Mouse (Mus musculus) ES-E14 (cell line): ENCODE results near the gene 9230112D13Rik. TPM values are rescaled to one million over a fixed set of nuclear protein-coding genes. Genes with fewer than 3 reads are reported as not detected.

Experiments
- DNase-seq: peaks from one replicate; pipeline ENCODE4 v3.0.0-alpha.2; 2013; ENCODE audit warnings: low read depth, low spot score
- H3K27ac ChIP-seq: 2 replicates; pipeline ENCODE4 v1.5.1; 2012; ENCODE audit warnings: low read depth, mild to moderate bottlenecking, low read length, moderate library complexity, mixed read lengths; ENCODE audit not compliant: poor library complexity, insufficient read depth, severe bottlenecking
- H3K36me3 ChIP-seq: 2 replicates; pipeline ENCODE4 v1.6.1; 2012; ENCODE audit warnings: mild to moderate bottlenecking, low read length, moderate library complexity, mixed read lengths; ENCODE audit not compliant: control insufficient read depth, poor library complexity, insufficient read depth, severe bottlenecking
- H3K4me1 ChIP-seq, 2 experiments: fragments of 150-350 bp in 1 of 2; sonication (generic) in 1 of 2; 2 replicates each; pipeline ENCODE4 v1.6.1; 2012; ENCODE audit warnings: low read length in 2 of 2, mild to moderate bottlenecking in 1 of 2, mixed read lengths in 1 of 2; ENCODE audit not compliant: control insufficient read depth in 2 of 2, insufficient read depth in 2 of 2, poor library complexity in 1 of 2
- H3K4me3 ChIP-seq, 2 experiments: fragments of 150-350 bp in 1 of 2; sonication (generic) in 1 of 2; 2 replicates each; pipeline ENCODE4 v1.5.1; 2012; ENCODE audit warnings: low read length in 2 of 2, low read depth in 1 of 2, mild to moderate bottlenecking in 1 of 2, mixed read lengths in 1 of 2; ENCODE audit not compliant: insufficient read depth in 1 of 2, poor library complexity in 1 of 2, severe bottlenecking in 1 of 2
- H3K9ac ChIP-seq: 2 replicates; pipeline ENCODE4 v1.6.1; 2012; ENCODE audit warnings: low read depth, mild to moderate bottlenecking, low read length, mixed read lengths; ENCODE audit not compliant: poor library complexity, insufficient read depth, severe bottlenecking
- H3K9me3 ChIP-seq: fragments of 150-350 bp; sonication (generic); 2 replicates; pipeline ENCODE4 v1.6.1; 2012; ENCODE audit warnings: low read depth, mild to moderate bottlenecking, low read length; ENCODE audit not compliant: control insufficient read depth, insufficient read depth
- CHD2 ChIP-seq: IDR thresholded peaks from 2 replicates; pipeline ENCODE4 v1.6.1; 2014; ENCODE audit warnings: mild to moderate bottlenecking, low read depth, low read length, inconsistent platforms
- HCFC1 ChIP-seq: IDR thresholded peaks from 2 replicates; pipeline ENCODE4 v1.6.1; 2012; ENCODE audit warnings: low read length, inconsistent platforms, borderline replicate concordance; ENCODE audit not compliant: insufficient read depth
- MAFK ChIP-seq: IDR thresholded peaks from 2 replicates; pipeline ENCODE4 v1.6.1; 2014; ENCODE audit warnings: mild to moderate bottlenecking, low read depth, low read length, inconsistent platforms; ENCODE audit not compliant: insufficient read depth
- ZC3H11A ChIP-seq: IDR thresholded peaks from 2 replicates; pipeline ENCODE4 v1.6.1; 2012; ENCODE audit warnings: low read depth, mild to moderate bottlenecking, inconsistent platforms, low read length, borderline replicate concordance
- ZNF384 ChIP-seq: IDR thresholded peaks from 2 replicates; pipeline ENCODE4 v1.6.1; 2012; ENCODE audit warnings: low read depth, low read length, inconsistent platforms
- in situ Hi-C, 2 experiments: fragments of 600-800 bp; cut with MboI; formaldehyde crosslinking; loops; one replicate each; pipeline ENCODE4 v1.15.1; 2025; ENCODE audit warnings: low sequenced_read_pairs in 2 of 2, inconsistent platforms in 1 of 2; ENCODE audit not compliant: unreplicated experiment in 2 of 2
- total RNA-seq: library from RNA; depleted of rRNA; stranded (reverse); fragments of 300-350 nt; gene quantifications from 2 replicates; pipeline ENCODE4 v1.2.3, GENCODE M21; 2012

The 9230112D13Rik gene
- total RNA-seq, 1 experiment, result not detected

DNA sequence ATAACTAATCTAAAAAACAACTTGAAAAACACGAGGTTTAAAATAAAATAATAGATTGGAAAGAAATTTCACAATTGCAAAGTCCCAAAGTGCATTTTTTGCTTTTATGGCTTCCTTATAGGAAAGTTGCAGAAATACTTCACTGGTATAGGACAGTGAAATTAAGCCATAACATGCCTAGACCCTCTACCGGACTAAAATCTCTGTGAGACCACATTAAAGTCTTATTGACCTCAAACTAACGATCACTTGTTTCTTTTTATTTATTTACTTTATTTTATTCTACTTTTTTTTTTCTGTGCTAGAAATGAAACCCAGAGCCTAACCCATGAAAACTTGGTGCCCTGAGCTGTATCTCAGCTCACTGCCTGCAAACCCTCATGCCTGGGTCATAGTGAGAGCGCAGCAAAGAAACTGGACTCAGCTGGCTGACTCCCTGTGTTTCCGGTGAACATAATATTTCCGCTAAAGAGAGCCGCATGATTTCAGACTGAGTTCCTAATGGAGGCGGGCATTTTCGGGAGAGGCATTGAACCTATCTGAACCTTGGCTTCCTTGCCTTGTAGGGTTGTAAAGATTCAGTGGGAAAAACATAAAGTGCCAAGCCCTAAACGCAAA is 5.5 kb downstream of the 9230112D13Rik start:
- Histone ChIP-seq H3K4me3 (no peak overlapping the region), H3K4me1 (peaks cover 2 to 3% of the 10 kb centered on the region in 2 experiments; a peak in 1 of 4 replicates), H3K9ac (no peak overlapping the region), H3K9me3 (no peaks in the 10 kb centered on the region), H3K36me3 (no peaks in the 10 kb centered on the region), H3K27ac (no peak overlapping the region)
- no peak for DNase-seq
- TF ChIP-seq ZNF384 (no peak), MAFK (no peak), ZC3H11A (no peak), HCFC1 (no peak), CHD2 (no peak)
- in situ Hi-C loops, result no loop called here

GRCm38 (mm10) chr14:34515860-34516259 is 6.7 kb downstream of the 9230112D13Rik start:
- Histone ChIP-seq H3K27ac (no peak overlapping the region), H3K4me1 (peaks cover 2% of the 10 kb centered on the region in 2 experiments; a peak in 1 of 4 replicates), H3K36me3 (no peaks in the 10 kb centered on the region), H3K9ac (no peak overlapping the region), H3K9me3 (no peaks in the 10 kb centered on the region), H3K4me3 (no peak overlapping the region)
- in situ Hi-C loops, result no loop called here
- TF ChIP-seq ZC3H11A, result no peak
- TF ChIP-seq CHD2, result no peak
- no peak for TF ChIP-seq ZNF384
- TF ChIP-seq MAFK, result no peak
- no peak for TF ChIP-seq HCFC1
- no peak for DNase-seq

- DNase-seq, result no peak
- in situ Hi-C loops, result no loop called here
- Histone ChIP-seq H3K4me3 (no peak overlapping the region), H3K9me3 (no peaks in the 10 kb centered on the region), H3K9ac (no peak overlapping the region), H3K4me1 (0 out of 4 replicates have a peak, but pooled peaks cover 0 to 2% of the 10 kb centered on the region in 2 experiments), H3K36me3 (no peaks in the 10 kb centered on the region), H3K27ac (no peak overlapping the region)
- no peak for TF ChIP-seq HCFC1
- TF ChIP-seq ZNF384, result no peak
- TF ChIP-seq CHD2, result no peak
- TF ChIP-seq ZC3H11A, result no peak
- no peak for TF ChIP-seq MAFK
These were observed 8.5 kb downstream of the 9230112D13Rik start for GRCm38 (mm10) chr14:34514120-34514519.

- no peak for TF ChIP-seq ZC3H11A
- TF ChIP-seq CHD2, result no peak
- no peak for TF ChIP-seq HCFC1
- TF ChIP-seq ZNF384, result no peak
- no peak for TF ChIP-seq MAFK
- H3K4me3 ChIP-seq, result no peak overlapping the region
- H3K27ac ChIP-seq, result no peak overlapping the region
- H3K4me1 ChIP-seq, result 0 out of 4 replicates have a peak, but pooled peaks cover 0 to under 1% of the 10 kb centered on the region in 2 experiments
- H3K36me3 ChIP-seq, result no peaks in the 10 kb centered on the region
- no peak for DNase-seq
- H3K9ac ChIP-seq, result no peak overlapping the region
- no peaks in the 10 kb centered on the region for H3K9me3 ChIP-seq
- in situ Hi-C loops, result no loop called here
These were observed 10.0 kb downstream of the 9230112D13Rik start for GRCm38 (mm10) chr14:34512602-34513001.

GRCm38 (mm10) chr14:34511901-34512300 is 10.7 kb downstream of the 9230112D13Rik start:
- Histone ChIP-seq H3K27ac (no peak overlapping the region), H3K4me3 (no peak overlapping the region), H3K9me3 (no peaks in the 10 kb centered on the region), H3K9ac (no peak overlapping the region), H3K4me1 (no peaks in the 10 kb centered on the region), H3K36me3 (no peaks in the 10 kb centered on the region)
- in situ Hi-C loops, result no loop called here
- DNase-seq, result no peak
- TF ChIP-seq MAFK, result no peak
- TF ChIP-seq ZC3H11A, result no peak
- no peak for TF ChIP-seq CHD2
- TF ChIP-seq ZNF384, result no peak
- no peak for TF ChIP-seq HCFC1
